Mouse (Mus musculus) intestine, embryonic 16.5 days (tissue): Measurements from ENCODE around the gene Frg2f1. TPM values are rescaled to one million over a fixed set of nuclear protein-coding genes. Genes with fewer than 3 reads are reported as not detected.

Experiments
- ATAC-seq: fragments of 200-750 bp; cut with Nextera tagmentation; 2 replicates; pipeline ENCODE4 v1.8.0; 2017; ENCODE audit warnings: moderate TSS enrichment, moderate library complexity
- H3K27ac ChIP-seq: fragments of 300-500 bp; sonication (generic); 2 replicates; pipeline ENCODE4 v1.5.1; 2014; ENCODE audit warnings: mild to moderate bottlenecking, low read length
- H3K27me3 ChIP-seq: fragments of 300-500 bp; sonication (generic); replicated peaks from 2 replicates; pipeline ENCODE4 v1.6.1; 2014; ENCODE audit warnings: low read length, control low read depth, mixed read lengths; ENCODE audit not compliant: control insufficient read depth, insufficient read depth
- H3K36me3 ChIP-seq: fragments of 300-500 bp; sonication (generic); 2 replicates; pipeline ENCODE4 v1.6.1; 2014; ENCODE audit warnings: low read length, control low read depth; ENCODE audit not compliant: control insufficient read depth, insufficient read depth
- H3K4me1 ChIP-seq: fragments of 300-500 bp; sonication (generic); 2 replicates; pipeline ENCODE4 v1.6.1; 2014; ENCODE audit warnings: low read length, control low read depth, mixed read lengths; ENCODE audit not compliant: control insufficient read depth, insufficient read depth
- H3K4me2 ChIP-seq: fragments of 300-500 bp; sonication (generic); 2 replicates; pipeline ENCODE4 v1.6.1; 2014; ENCODE audit warnings: low read depth, low read length, control low read depth
- H3K4me3 ChIP-seq: fragments of 300-500 bp; sonication (generic); 2 replicates; pipeline ENCODE4 v1.5.1; 2014; ENCODE audit warnings: mild to moderate bottlenecking, low read length
- H3K9ac ChIP-seq: fragments of 300-500 bp; sonication (generic); 2 replicates; pipeline ENCODE4 v1.6.1; 2014; ENCODE audit warnings: low read depth, low read length
- H3K9me3 ChIP-seq: fragments of 300-500 bp; sonication (generic); 2 replicates; pipeline ENCODE4 v1.6.1; 2016; ENCODE audit warnings: low read length, control low read depth; ENCODE audit not compliant: control insufficient read depth
- WGBS: fragments of 180-500 bp; shearing (Covaris S2); extraction: QIAGEN DNeasy Blood & Tissue Kit; methylation state at CpG from one replicate; pipeline ENCODE4 v1.1.7; 2014; 5-methylcytosine and 5-hydroxymethylcytosine counted together
- polyA plus RNA-seq: library from polyadenylated mRNA; unstranded; fragments of >200 nt; fragmentation: Nextera tagmentation; extraction: Ambion mirVana; gene quantifications from 2 replicates; pipeline ENCODE4 v1.2.1, GENCODE M21; 2015

Gene Frg2f1
- polyA plus RNA-seq, 1 experiment from 2014 or later: 4.3 TPM

DNA sequence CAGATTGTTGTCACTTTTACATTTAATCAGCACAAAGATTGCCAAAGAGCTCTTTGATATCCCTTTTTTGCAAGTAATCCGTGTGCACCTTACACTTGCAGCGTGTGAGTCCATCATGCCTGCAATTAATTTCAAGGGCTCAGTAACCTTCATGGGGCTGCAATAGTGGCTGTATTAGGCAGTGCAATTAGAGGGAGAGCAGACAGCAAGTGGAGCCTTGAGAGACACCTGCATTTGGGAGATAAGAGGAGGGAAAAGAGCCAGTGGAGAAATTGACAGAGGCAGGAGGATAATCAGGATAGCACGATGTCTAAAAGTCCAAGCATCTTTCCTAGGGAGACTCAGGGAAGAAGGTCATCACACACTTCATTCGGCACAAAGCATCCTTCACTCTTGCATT is 15.8 kb downstream of the Frg2f1 start:
- Histone ChIP-seq H3K27ac (no peak overlapping the region), H3K36me3 (no peaks in the 10 kb centered on the region), H3K27me3 (no peaks in the 10 kb centered on the region), H3K4me3 (no peak overlapping the region), H3K4me1 (no peaks in the 10 kb centered on the region), H3K9ac (no peak overlapping the region), H3K9me3 (no peaks in the 10 kb centered on the region), H3K4me2 (no peak overlapping the region)
- ATAC-seq: no peak
- whole genome bisulfite sequencing: 81% methylated on average over 4 of the region's 4 CpGs

DNA sequence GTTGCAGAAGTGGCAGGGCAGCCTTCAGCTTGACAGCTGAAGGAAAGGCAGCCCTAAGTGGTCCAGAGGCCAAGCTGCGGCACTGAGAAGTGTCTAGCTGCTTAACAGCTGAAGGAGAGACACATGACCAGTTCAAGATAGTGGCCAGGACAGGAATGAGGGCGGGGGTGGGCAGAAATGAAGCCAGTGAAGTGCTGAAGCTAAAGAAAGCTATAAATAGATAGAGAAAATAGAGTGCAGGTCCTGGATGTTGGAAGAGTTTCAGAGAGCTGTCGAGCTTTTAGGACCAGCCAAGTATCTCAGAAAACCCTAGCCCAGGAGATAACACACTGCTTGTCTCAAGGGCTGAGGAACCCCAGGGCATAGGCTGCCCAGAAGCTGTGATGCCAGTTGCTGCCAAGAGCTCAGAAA is 26.6 kb downstream of the Frg2f1 start:
- ATAC-seq: no peak
- Histone ChIP-seq H3K27me3 (no peaks in the 10 kb centered on the region), H3K36me3 (no peaks in the 10 kb centered on the region), H3K4me1 (no peaks in the 10 kb centered on the region), H3K4me3 (no peak overlapping the region), H3K9ac (no peak overlapping the region), H3K4me2 (no peak overlapping the region), H3K27ac (no peak overlapping the region), H3K9me3 (no peaks in the 10 kb centered on the region)
- 52% methylated on average over 3 of the region's 3 CpGs for WGBS

DNA sequence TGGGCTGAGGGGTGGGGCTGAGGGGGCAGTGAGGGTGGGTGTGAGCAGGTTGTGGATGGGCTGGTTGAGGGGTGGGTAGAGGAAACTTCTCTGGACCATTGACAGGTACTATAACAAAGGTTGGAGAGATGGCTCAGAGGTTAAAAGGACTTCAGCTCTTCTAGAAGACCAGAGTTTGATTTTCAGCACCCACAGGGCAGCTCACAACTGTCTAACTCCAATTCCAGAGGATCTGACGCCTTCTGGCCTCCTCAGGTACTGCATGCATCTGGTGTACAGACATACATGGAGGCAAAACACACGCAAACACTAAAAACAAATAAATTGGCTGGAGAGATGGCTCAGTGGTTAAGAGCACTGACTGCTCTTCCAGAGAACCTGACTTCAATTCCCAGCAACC is 27.7 kb downstream of the Frg2f1 start:
- 78% methylated on average over 2 of the region's 2 CpGs for WGBS
- no peak overlapping the region for H3K27ac ChIP-seq
- H3K9me3 ChIP-seq: no peaks in the 10 kb centered on the region
- ATAC-seq: no peak
- no peak overlapping the region for H3K9ac ChIP-seq
- H3K4me2 ChIP-seq: no peak overlapping the region
- no peaks in the 10 kb centered on the region for H3K27me3 ChIP-seq
- H3K36me3 ChIP-seq: no peaks in the 10 kb centered on the region
- no peaks in the 10 kb centered on the region for H3K4me1 ChIP-seq
- no peak overlapping the region for H3K4me3 ChIP-seq

DNA sequence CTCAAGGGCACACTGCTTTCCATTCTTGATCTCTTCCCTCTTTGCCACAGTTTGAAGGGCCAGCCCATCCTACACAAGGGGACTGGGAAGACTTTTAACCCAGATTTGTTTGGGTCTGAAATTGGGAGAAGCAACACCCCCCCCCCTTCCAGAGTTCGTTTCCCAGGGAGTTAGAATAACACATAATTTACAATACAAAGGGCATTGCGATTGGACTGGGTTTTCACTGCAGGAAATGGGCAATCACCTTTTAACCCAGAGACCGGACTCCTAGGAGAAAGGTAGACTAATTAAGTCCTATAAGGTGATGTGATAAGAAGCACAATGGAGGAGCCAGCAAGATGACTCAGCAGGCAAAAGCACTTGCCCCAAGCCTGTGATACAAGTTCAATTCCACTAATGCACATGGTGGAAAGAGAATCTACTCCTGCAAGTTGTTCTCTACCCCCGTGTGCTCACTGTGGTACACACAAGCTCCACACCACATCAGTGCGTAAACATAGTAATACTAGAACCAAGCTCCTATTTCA is 40.9 kb downstream of the Frg2f1 start:
- H3K27me3 ChIP-seq: no peaks in the 10 kb centered on the region
- no peak overlapping the region for H3K4me2 ChIP-seq
- H3K36me3 ChIP-seq: no peaks in the 10 kb centered on the region
- WGBS: 65% methylated on average over 5 of the region's 5 CpGs
- H3K4me1 ChIP-seq: no peaks in the 10 kb centered on the region
- no peaks in the 10 kb centered on the region for H3K9me3 ChIP-seq
- H3K27ac ChIP-seq: no peak overlapping the region
- ATAC-seq: no peak
- H3K4me3 ChIP-seq: no peak overlapping the region
- no peak overlapping the region for H3K9ac ChIP-seq

DNA sequence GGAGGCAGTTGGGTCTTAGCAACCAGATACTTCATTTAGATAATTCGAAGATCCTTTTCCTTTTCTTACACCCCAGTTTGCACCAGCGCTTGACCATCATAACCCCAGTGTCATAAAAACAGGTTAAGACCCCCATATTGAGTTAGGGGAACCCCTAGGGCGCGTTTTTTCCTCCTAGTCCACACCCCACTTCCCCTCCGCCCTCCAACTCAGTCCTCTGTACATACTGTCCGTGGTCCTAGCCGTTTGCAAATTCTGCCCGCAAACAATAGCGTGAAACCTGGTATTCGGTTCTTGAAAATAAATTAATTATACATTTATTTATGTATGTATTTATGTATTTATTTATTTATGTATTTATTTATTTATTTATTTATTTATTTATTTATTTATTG is 46.4 kb downstream of the Frg2f1 start:
- no peak overlapping the region for H3K27ac ChIP-seq

DNA sequence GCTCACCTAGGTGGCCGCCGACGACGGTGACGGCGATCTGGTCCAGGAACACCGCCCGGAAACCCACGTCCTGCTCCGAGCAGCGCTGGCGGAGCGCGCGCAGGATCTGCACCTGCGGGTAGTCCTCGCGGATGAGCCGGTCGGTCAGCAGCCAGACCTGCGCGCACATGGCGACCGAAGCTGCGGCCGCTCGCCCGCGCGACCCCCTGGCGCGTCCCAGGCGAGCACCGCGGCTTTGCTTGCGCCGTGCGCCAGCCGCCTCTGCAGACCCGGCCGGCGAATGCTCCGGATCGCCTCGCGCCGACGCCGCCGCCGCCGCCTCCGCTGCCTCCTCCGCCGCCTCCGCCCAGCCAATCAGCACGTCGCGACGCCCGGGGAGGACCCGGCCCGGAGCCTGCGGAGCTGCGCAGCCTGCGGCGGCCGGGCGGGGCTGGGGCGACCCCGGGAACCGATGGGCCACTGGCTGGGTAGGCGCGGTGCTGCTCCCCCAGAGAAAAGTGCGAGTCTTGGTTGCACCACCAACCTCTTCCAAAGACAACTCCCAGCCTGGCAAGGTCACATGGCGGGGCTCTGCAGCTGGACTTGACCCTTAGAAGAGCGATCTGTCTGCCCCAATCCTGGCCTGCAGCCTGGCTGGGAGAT is 46.9 kb downstream of the Frg2f1 start, which contains the start of gene Rimkla:
Gene Rimkla (minus strand): TSS at position 338 of the 642 bp plus-strand sequence.
- peak; percentile 94 for ATAC-seq
- H3K4me1 ChIP-seq: 0 out of 2 replicates have a peak, but pooled peaks cover 2% of the 10 kb centered on the region
- peak within 1 kb of the TSS; percentile 96 for H3K4me2 ChIP-seq
- H3K4me3 ChIP-seq: peak within 1 kb of the TSS; percentile 60
- H3K27me3 ChIP-seq: peaks cover 11% of the 10 kb centered on the region; the same call in 1 of the 2 replicates
- under 1% methylated on average over 77 of the region's 77 CpGs for WGBS
- H3K9ac ChIP-seq: peak within 1 kb of the TSS; percentile 45
- H3K36me3 ChIP-seq: no peaks in the 10 kb centered on the region
- no peak within 1 kb of the TSS for H3K27ac ChIP-seq
- H3K9me3 ChIP-seq: 0 out of 2 replicates have a peak, but pooled peaks cover 3% of the 10 kb centered on the region

More for the DNA sequence above, 46.4 kb downstream of the Frg2f1 start:
- H3K4me3 ChIP-seq: peak overlapping the region; percentile 60
- no peak overlapping the region for H3K9ac ChIP-seq
- WGBS: 41% methylated on average over 10 of the region's 10 CpGs
- ATAC-seq: no peak
- 0 out of 2 replicates have a peak, but pooled peaks cover 3% of the 10 kb centered on the region for H3K9me3 ChIP-seq
- H3K27me3 ChIP-seq: peaks cover 11% of the 10 kb centered on the region; the same call in 1 of the 2 replicates
- H3K4me1 ChIP-seq: 0 out of 2 replicates have a peak, but pooled peaks cover 2% of the 10 kb centered on the region
- H3K36me3 ChIP-seq: no peaks in the 10 kb centered on the region
- peak overlapping the region; percentile 96 for H3K4me2 ChIP-seq

DNA sequence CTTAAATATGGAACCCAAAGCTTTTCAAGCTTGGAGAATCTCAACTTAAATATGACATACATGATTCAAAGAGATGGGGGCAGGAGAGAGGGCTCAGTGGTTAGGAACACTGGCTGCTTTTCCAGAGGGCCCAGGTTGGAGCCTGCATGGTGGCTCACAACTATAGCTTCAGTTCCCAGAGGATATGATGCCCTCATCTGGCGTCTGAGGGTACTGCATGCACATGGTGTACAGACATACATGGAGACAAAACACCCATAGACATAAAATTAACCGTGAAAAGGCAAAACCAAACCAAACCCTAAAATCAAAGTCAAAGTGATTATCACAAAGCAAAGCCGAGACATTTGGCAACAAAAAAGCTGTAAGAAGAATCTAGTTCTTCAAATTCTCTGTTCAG is 48.5 kb downstream of the Frg2f1 start:
- ATAC-seq: no peak
- Histone ChIP-seq H3K9ac (no peak overlapping the region), H3K4me1 (0 out of 2 replicates have a peak, but pooled peaks cover 2% of the 10 kb centered on the region), H3K4me3 (no peak overlapping the region), H3K4me2 (no peak overlapping the region), H3K27me3 (peaks cover 11% of the 10 kb centered on the region; the same call in 1 of the 2 replicates), H3K27ac (no peak overlapping the region), H3K9me3 (0 out of 2 replicates have a peak, but pooled peaks cover 3% of the 10 kb centered on the region), H3K36me3 (no peaks in the 10 kb centered on the region)
- 79% methylated on average over 3 of the region's 3 CpGs for WGBS

DNA sequence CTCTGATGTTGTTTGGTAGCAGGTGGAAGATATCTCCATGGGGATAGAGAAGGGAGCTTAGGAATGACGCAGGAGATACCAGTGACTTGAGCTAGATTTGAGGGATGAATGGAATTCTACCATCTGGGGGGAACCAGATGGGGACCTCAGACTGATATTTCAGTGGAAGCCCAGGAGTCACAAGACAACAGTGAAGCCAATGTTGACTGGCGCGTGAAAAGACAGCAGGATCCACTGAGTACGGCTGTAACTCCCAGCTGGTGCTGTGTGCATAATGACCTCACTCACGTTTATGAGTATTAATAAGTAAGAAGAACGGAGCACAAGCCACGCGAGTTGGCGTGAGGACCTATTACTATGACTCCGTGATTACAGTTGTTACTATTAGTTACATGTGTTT is 49.7 kb downstream of the Frg2f1 start:
- H3K27me3 ChIP-seq: peaks cover 11% of the 10 kb centered on the region; the same call in 1 of the 2 replicates
- 0 out of 2 replicates have a peak, but pooled peaks cover 2% of the 10 kb centered on the region for H3K4me1 ChIP-seq
- H3K4me3 ChIP-seq: no peak overlapping the region
- H3K36me3 ChIP-seq: no peaks in the 10 kb centered on the region
- no peak overlapping the region for H3K9ac ChIP-seq
- H3K9me3 ChIP-seq: 0 out of 2 replicates have a peak, but pooled peaks cover 3% of the 10 kb centered on the region
- no peak for ATAC-seq
- H3K4me2 ChIP-seq: no peak overlapping the region
- no peak overlapping the region for H3K27ac ChIP-seq
- 86% methylated on average over 10 of the region's 10 CpGs for WGBS

DNA sequence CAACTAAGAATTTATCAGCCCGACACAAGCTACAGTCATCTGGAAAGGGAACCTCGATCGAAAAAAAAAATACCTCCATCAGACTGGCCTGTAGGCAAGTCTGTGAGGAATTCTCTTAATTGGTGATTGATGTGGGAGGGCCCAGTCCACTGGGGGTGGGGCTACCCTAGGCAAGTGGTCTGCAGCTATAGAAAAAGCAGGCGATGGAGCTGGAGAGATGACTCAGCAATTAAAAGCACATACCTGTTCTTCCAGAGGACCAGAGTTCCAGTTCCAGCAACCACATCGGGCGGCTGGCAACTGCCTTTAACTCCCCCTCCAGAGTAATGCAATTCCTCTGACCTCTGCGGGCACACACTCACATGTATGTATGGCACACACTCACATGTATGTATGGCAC is 54.4 kb downstream of the Frg2f1 start:
- Histone ChIP-seq H3K9ac (no peak overlapping the region), H3K4me3 (no peak overlapping the region), H3K27me3 (no peaks in the 10 kb centered on the region), H3K27ac (no peak overlapping the region), H3K36me3 (no peaks in the 10 kb centered on the region), H3K4me1 (no peaks in the 10 kb centered on the region), H3K4me2 (no peak overlapping the region), H3K9me3 (no peaks in the 10 kb centered on the region)
- WGBS: 70% methylated on average over 7 of the region's 7 CpGs
- no peak for ATAC-seq
